Mouse (Mus musculus) lung, postnatal 0 days (tissue): ENCODE data around the gene Adgrl1.

Experiments used
- CTCF ChIP-seq: IDR thresholded peaks from 2 replicates; pipeline ENCODE4 v1.5.1; 2016; ENCODE audit warnings: antibody characterized with exemption, mild to moderate bottlenecking
- EP300 ChIP-seq: IDR thresholded peaks from 2 replicates; pipeline ENCODE4 v1.6.1; 2016; ENCODE audit warnings: antibody characterized with exemption, mild to moderate bottlenecking, control low read depth

DNA sequence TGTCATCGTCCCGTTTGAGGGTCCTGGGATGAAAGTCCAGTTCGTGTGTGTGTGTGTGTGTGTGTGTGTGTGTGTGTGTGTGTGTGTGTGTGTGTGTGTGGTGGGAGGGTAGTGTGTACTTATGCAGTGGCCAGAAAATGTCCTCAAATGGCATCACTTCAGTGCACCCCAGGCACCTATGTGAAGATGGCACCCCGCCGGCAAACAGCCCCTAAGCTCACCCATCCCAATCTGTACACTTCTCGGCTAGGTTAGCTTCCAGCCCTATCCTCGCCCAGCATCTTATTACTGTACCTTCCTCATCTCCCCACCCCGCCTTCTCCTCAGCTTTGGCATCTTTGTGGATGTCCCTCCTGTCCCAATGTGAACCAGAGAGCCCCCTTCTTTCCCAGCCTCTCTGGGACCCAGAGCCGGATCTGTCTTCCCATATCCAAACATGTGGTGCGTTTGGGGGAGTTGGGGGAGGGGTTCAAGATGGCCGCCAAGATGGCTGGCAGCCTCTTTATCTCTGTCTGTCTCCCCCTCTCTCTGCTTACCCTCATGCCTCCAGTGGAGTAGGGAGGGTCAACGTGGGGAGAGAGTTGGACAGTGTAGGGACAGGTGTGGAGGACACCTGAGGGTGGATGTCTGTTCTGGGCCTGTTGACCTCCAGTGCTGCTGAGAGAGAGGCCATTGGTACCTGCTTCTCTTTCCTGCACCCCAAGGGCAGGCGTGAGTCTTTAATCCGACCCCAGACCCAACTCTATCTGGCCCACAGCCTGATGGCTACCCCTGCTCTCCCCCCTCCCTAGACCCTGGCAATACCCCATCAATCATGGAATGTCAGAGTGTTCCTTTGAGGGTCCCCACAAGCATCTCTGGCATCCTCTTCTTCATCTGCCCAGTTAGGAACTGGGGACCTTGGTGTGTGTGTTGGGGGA is 1.9 kb downstream of the Adgrl1 start:
- TF ChIP-seq CTCF = no peak
- TF ChIP-seq EP300 = no peak
